Mouse (Mus musculus) MEL-GATA-1-ER (cell line): ENCODE results near the gene Plcb3.

Source experiments
- DNase-seq: peaks from one replicate; pipeline ENCODE4 v3.0.0-alpha.2; 2012; ENCODE audit warnings: low read depth; ENCODE audit errors: extremely low read depth

Plcb3 gene

GRCm38 (mm10) chr19:6920741-6921636 lies 55.3 kb downstream of the Plcb3 start:
- DNase-seq: no peak

DNA sequence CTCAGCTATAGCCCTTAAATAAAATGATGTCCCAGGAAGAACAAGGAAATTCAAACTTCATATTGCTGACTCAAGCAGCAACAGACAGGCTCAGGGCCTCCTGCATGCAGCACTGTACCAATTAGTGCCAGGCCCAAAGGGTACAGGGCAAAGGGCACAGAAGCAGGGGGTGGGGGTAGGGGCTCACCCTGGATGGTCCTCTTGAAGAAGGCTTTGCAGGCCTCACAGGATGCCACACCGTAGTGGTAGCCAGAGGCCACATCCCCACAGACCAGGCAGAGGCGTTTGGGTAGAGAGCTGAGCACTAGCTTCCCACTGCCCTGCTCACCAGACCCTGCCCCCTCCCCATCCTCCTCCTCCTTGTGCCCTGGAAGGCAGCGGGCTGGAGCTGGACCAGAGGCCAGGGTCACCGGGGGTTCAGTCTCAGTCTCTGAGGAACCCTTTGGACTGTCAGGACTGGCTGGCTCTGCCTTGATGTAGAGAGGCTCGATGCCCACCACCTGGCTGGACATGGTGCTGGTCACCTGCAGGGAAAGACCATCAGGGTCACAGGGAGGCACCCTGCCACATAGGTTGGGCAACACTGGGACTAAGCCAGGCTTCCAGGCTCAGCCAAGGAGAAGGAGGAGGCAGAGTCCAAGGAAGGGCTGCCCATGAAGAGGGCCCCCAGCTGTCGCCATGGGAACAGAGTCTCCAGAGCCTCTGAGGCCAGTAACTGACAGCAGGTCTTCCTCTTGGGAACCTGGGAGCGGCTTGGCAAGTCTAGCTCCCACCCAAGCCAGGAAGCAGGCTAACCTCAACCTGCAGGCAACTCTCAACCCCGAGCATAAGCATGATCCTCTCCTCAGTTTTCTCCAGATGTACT lies 56.2 kb downstream of the Plcb3 start:
- no peak for DNase-seq

GRCm38 (mm10) chr19:6919431-6919830 lies 56.8 kb downstream of the Plcb3 start:
- no peak for DNase-seq

GRCm38 (mm10) chr19:6918321-6918720 lies 57.9 kb downstream of the Plcb3 start:
- DNase-seq: no peak

- no peak for DNase-seq
Observed at GRCm38 (mm10) chr19:6916496-6916895, 59.8 kb downstream of the Plcb3 start.

DNA sequence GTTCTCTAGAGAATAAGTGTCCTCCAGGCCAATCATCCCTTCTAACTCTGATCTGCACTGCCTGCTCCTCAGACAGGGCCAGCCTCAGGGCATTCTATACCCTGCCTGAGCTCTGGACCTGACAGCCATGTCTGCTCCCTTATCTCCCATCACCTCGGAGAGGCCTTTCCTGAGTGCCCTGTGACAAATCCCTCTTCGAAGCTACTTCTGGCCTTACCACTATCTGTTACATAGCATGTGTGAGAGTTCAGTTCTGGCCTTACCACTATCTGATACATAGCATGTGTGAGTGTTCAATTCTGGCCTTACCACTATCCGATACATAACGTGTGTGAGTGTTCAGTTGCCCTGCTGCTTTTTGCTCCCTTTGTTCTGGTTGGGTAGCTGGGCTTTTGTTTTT lies 61.0 kb downstream of the Plcb3 start:
- DNase-seq: no peak

GRCm38 (mm10) chr19:6914540-6914939 lies 61.7 kb downstream of the Plcb3 start:
- DNase-seq: no peak

DNA sequence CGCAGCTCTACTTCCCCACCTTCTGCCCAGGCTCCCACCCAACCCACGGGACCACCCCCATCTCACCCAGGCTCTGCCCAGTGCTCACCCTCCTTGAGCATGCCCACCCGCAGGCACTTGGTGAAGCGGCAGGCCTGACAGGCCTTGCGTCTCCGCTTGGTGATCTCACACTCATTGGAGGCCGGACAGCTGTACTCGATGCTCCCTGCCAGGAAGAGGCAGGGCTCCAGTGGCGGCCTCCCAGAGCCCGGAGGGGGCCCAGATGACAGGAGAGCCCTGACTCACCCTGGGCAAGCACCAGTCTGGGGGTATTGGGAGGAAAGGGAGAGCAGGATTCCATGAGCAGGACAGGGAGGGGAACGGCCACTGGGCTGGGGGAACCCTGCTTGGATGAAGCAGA lies 62.3 kb downstream of the Plcb3 start:
- no peak for DNase-seq

GRCm38 (mm10) chr19:6913036-6913435 lies 63.2 kb downstream of the Plcb3 start:
- no peak for DNase-seq

GRCm38 (mm10) chr19:6912205-6912970 lies 63.9 kb downstream of the Plcb3 start:
- DNase-seq: no peak

- DNase-seq: no peak
Observed at GRCm38 (mm10) chr19:6911101-6912074, 64.9 kb downstream of the Plcb3 start.

- peak; percentile 21 for DNase-seq
Observed at GRCm38 (mm10) chr19:6910306-6910705, 66.0 kb downstream of the Plcb3 start.

DNA sequence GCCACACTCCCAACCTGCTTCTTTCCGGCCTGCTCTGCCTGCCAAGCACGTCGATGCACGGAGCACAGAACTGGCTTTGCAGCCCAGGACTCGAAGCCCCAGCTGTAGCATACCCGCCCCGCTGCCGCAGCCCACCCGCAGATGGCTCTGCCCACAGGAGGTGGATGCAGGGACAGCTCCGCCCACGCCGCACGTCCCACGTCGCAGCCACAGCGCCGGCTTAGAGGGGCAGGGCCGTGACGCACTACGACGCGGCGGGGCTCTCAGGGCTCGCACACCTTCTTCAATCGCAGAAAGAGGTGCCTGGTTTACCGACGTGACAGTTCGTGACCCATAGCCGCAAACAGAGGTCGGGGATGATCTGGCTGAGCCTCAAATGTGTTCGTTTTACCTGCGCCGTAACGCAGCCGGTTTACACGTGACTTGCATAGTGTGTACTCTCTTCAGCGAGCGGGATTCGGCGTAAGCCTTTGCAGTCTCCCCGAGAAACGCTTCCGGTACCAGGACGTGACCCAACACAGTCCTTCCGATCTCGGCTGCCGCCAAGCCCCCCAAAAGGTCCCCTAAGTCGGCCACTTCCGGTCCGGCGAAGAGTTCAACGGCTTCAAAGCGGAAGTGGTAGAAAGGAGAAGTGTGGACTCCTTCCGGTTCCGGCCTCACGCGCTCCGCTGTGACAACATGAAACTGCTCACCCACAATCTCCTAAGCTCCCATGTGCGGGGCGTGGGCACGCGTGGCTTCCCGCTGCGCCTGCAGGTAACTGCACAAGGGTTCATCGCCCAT lies 66.6 kb downstream of the Plcb3 start, which contains the start of the genes Trmt112 and Prdx5:
Gene Trmt112, plus strand, starts transcription at position 192 of the 783 bp plus-strand sequence.
Gene Prdx5, minus strand, starts transcription at position 600 of the 783 bp plus-strand sequence.
- peak; percentile 97 for DNase-seq

- DNase-seq: no peak
Observed at GRCm38 (mm10) chr19:6909021-6909420, 67.2 kb downstream of the Plcb3 start.

DNA sequence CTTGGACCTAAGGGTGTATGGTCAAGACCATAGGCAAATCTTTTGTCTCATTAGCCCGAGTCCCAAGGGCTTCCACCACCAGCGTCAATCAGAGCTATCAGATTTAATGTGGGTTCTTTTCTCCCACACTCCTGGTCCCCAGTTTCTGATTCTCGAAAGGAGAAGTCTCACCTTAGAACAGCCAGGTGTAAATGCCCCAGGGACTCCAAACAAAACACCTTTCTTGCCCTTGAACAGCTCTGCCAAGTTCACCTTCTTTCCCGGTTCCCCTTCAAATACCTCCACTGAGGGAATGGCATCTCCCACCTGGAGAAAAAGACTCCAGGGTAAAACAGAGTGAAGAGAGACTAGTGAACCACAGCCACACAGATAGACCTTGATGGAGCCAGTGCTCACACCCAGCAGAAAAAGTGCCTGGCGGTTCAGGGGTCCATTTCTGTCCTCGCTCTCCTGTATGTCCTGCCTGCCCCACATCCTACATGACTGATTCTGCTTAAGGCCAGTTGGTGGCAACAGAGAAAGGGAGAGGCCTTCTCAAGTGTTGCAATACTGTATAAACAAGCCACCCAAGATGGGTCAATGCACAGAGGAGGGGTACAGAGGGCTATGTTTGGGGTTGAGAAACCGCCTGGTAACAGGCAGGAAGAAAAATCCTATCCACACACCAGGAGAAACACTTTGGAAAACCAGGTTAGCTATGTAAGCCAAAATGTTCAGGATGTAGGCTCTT lies 68.3 kb downstream of the Plcb3 start:
- DNase-seq: no peak

GRCm38 (mm10) chr19:6907094-6907493 lies 69.2 kb downstream of the Plcb3 start:
- no peak for DNase-seq

DNA sequence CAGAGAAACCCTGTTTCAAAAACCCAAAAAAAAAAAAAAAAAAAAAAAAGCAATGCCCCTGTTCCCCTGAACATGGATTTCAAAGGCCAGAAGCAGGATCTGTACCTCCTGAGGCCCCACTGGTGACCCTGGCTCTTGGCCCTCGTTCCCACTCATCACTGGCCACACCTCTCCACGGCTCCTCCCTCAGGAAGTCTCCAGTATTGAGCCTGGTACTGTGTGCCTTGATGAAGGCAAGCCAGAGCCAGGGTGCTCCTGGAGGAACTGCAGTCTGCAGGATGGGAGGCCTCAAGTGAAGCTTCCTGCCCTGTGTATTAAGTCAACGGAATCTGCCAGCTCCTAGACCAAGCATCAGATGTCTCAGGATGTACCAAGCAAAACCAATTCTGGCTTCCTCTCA lies 70.1 kb downstream of the Plcb3 start:
- no peak for DNase-seq

DNA sequence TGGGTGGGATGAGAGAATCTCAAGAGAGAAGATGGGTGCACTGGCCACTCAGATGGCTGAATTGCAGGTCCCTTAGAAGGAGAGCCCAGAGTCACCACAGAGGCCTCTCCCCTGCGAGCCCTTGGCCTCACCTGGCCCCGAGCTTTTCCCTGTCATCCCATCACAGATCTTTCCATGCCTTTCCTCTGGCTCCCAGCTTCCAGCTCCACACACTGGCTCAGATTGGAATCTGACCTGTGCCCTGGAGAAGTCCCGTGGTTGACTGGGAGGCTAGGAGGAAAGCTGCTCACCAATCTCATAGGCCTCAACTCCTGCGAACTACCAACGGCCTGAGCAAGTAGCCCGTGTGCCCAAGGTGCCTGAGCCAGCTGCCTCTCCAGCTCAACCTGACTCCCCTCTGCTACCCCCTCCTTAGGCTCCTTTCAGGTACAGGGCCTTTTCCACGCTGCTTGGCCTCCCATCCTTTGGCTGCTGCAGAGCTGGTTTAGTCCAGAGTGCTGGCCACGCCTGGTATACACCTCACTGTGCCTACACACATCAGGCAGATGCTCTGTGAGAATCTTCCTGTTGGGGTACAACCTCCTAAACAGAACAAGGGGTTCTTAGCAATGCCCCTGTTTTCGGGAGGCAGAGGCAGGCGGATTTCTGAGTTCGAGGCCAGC lies 70.6 kb downstream of the Plcb3 start:
- no peak for DNase-seq
